Comparison of ENCODE assay signal across 10 mouse cellular contexts in genomic region chr8:111312758-111313162, GRCm38 (mm10). TPM values are rescaled to one million over a fixed set of nuclear protein-coding genes. Genes with fewer than 3 reads are reported as not detected.
DNase-seq lines count a peak whose midpoint lies in the region; ATAC-seq and TF ChIP-seq lines count a peak whose summit lies in the region.
"Had no signal": no experiment of that assay in that cellular context is flagged by ENCODE, and none has a peak within 500 bp of the region (broad histone marks: within the 10 kb centered on the region; RNA-seq: fewer than 3 reads in every experiment).

No protein-coding gene starts in this region.

- 78% methylated on average over 3 of the region's 3 CpGs for WGBS in hindbrain, postnatal 0 days
- WGBS in hindbrain, embryonic 12.5 days: 78% methylated on average over 3 of the region's 3 CpGs

- H3K4me3 ChIP-seq in hindbrain, postnatal 0 days (ENCODE audit: low read length): no peak overlapping the region
- no peak overlapping the region for H3K4me3 ChIP-seq in hindbrain, embryonic 12.5 days
- H3K4me3 ChIP-seq: embryonic facial prominence, embryonic 13.5 days; lung, embryonic 15.5 days had no signal

- H3K27me3 ChIP-seq in hindbrain, postnatal 0 days (ENCODE audit: insufficient read depth, low read length): no peaks in the 10 kb centered on the region
- no peaks in the 10 kb centered on the region for H3K27me3 ChIP-seq in hindbrain, embryonic 12.5 days
- H3K27me3 ChIP-seq: embryonic facial prominence, embryonic 13.5 days; lung, embryonic 15.5 days had no signal

- no peaks in the 10 kb centered on the region for H3K4me1 ChIP-seq in hindbrain, postnatal 0 days (ENCODE audit: insufficient read depth, low read length)
- H3K4me1 ChIP-seq in hindbrain, embryonic 12.5 days: no peaks in the 10 kb centered on the region
- H3K4me1 ChIP-seq: embryonic facial prominence, embryonic 13.5 days; lung, embryonic 15.5 days had no signal

- no peaks in the 10 kb centered on the region for H3K9me3 ChIP-seq in hindbrain, postnatal 0 days (ENCODE audit: low read length)
- no peaks in the 10 kb centered on the region for H3K9me3 ChIP-seq in hindbrain, embryonic 12.5 days (replicated peaks)
- H3K9me3 ChIP-seq: embryonic facial prominence, embryonic 13.5 days; lung, embryonic 15.5 days had no signal

- H3K4me2 ChIP-seq in hindbrain, postnatal 0 days (ENCODE audit: low read depth, low read length): no peak overlapping the region
- H3K4me2 ChIP-seq in hindbrain, embryonic 12.5 days (replicated peaks): no peak overlapping the region
- H3K4me2 ChIP-seq: embryonic facial prominence, embryonic 13.5 days; lung, embryonic 15.5 days had no signal

- DNase-seq in hindbrain, postnatal 0 days (ENCODE audit: low spot score): no peak
- peak; percentile 74 for DNase-seq in ES-CJ7 (ENCODE audit: low read depth, low spot score)
- peak; percentile 70 for DNase-seq in c-Kit-positive CD71-positive TER-119-positive erythroid progenitor cells, embryonic 14.5 days (ENCODE audit: low spot score)
- DNase-seq in kidney, adult 11 months: no peak
- no peak for DNase-seq in layer of hippocampus, adult 8-10 months (ENCODE audit: low spot score in 2 of 2)
- no peak for DNase-seq in thymus, postnatal 36 days

- ATAC-seq in hindbrain, postnatal 0 days: no peak
- ATAC-seq in hindbrain, embryonic 12.5 days (ENCODE audit: low FRiP score): no peak
- ATAC-seq in megakaryocyte progenitor cell, adult 5-6 weeks (replicated peaks; ENCODE audit: poor library complexity): peak; percentile 97

- no peak overlapping the region for H3K27ac ChIP-seq in hindbrain, postnatal 0 days
- no peak overlapping the region for H3K27ac ChIP-seq in hindbrain, embryonic 12.5 days
- H3K27ac ChIP-seq: embryonic facial prominence, embryonic 13.5 days; lung, embryonic 15.5 days had no signal

- peak; percentile 23; the same call in 1 of the 2 replicates for TF ChIP-seq CTCF in hindbrain, postnatal 0 days (IDR thresholded peaks at IDR 0.05; ENCODE audit: low read depth)

- no peaks in the 10 kb centered on the region for H3K36me3 ChIP-seq in hindbrain, postnatal 0 days (ENCODE audit: insufficient read depth, low read length)
- H3K36me3 ChIP-seq in hindbrain, embryonic 12.5 days: no peaks in the 10 kb centered on the region
- H3K36me3 ChIP-seq: embryonic facial prominence, embryonic 13.5 days; lung, embryonic 15.5 days had no signal

- H3K9ac ChIP-seq in hindbrain, postnatal 0 days (replicated peaks; ENCODE audit: low read length): no peak overlapping the region
- no peak overlapping the region for H3K9ac ChIP-seq in hindbrain, embryonic 12.5 days
- H3K9ac ChIP-seq: embryonic facial prominence, embryonic 13.5 days; lung, embryonic 15.5 days had no signal

RNA-seq across cellular contexts. Expression of gene Rfwd3, which starts 12.7 kb away (rescaled TPM):
- 21.6 and 26.6 TPM in 2 replicates for total RNA-seq in hindbrain, postnatal 0 days (2014; rRNA removed)
- polyA plus RNA-seq in hindbrain, postnatal 0 days (2015; fragmentation: Nextera tagmentation; extraction: Ambion mirVana): 14.8 and 15.4 TPM in 2 replicates
- 53.5 and 56.0 TPM in 2 replicates for polyA plus RNA-seq in hindbrain, embryonic 12.5 days (2016; fragmentation: Nextera tagmentation; extraction: Ambion mirVana)
- total RNA-seq in megakaryocyte progenitor cell, adult 5-6 weeks (2015): 59.5 and 62.3 TPM in 2 replicates
- 73.7 and 77.4 TPM in 2 replicates for total RNA-seq in megakaryocyte progenitor cell, adult 5-6 weeks (2017)
- 10 to 100 TPM; 21.7 to 24.5 (median 22.6) TPM for total RNA-seq in layer of hippocampus, adult 8-10 months (2022)

RNA-seq across cellular contexts. Expression of gene Mlkl, which starts 25.2 kb away (rescaled TPM):
- total RNA-seq in hindbrain, postnatal 0 days (2014; rRNA removed): 0.63 TPM in 1 of 2 replicates, not detected in the other
- polyA plus RNA-seq in hindbrain, postnatal 0 days (2015; fragmentation: Nextera tagmentation; extraction: Ambion mirVana): 0.60 and 0.63 TPM in 2 replicates
- 0.43 and 0.82 TPM in 2 replicates for polyA plus RNA-seq in hindbrain, embryonic 12.5 days (2016; fragmentation: Nextera tagmentation; extraction: Ambion mirVana)
- 92.8 and 93.6 TPM in 2 replicates for total RNA-seq in megakaryocyte progenitor cell, adult 5-6 weeks (2015)
- 78.9 and 88.4 TPM in 2 replicates for total RNA-seq in megakaryocyte progenitor cell, adult 5-6 weeks (2017)
- total RNA-seq in layer of hippocampus, adult 8-10 months (2022): 1 to 10 TPM in 1 of 4 experiments, under 1 TPM in 2, not detected in 1; 0.54 to 1.2 (median 0.85) TPM

RNA-seq across cellular contexts. Expression of gene Glg1, which starts 53.7 kb away (rescaled TPM):
- 37.4 and 42.7 TPM in 2 replicates for total RNA-seq in hindbrain, postnatal 0 days (2014; rRNA removed)
- polyA plus RNA-seq in hindbrain, postnatal 0 days (2015; fragmentation: Nextera tagmentation; extraction: Ambion mirVana): 50.1 and 53.8 TPM in 2 replicates
- polyA plus RNA-seq in hindbrain, embryonic 12.5 days (2016; fragmentation: Nextera tagmentation; extraction: Ambion mirVana): 104 and 109 TPM in 2 replicates
- total RNA-seq in megakaryocyte progenitor cell, adult 5-6 weeks (2015): 43.0 and 47.1 TPM in 2 replicates
- total RNA-seq in megakaryocyte progenitor cell, adult 5-6 weeks (2017): 41.0 and 46.7 TPM in 2 replicates
- total RNA-seq in layer of hippocampus, adult 8-10 months (2022): 100 to 1,000 TPM; 133 to 146 (median 138) TPM

Comparison
In these comparisons a context has a peak if more than half of its experiments do, and no peak if none do; other contexts are left out.
1. DNase-seq: peak in ES-CJ7 (single experiment) and c-Kit-positive CD71-positive TER-119-positive erythroid progenitor cells, embryonic 14.5 days (single experiment); none in hindbrain, postnatal 0 days (single experiment), kidney, adult 11 months (single experiment), layer of hippocampus, adult 8-10 months (0 of 2) and thymus, postnatal 36 days (0 of 2).
2. RNA of gene Mlkl, which starts 25.2 kb away (total RNA-seq): 78.9 to 93.6 TPM in megakaryocyte progenitor cell, adult 5-6 weeks; 0.54 to 1.2 TPM in layer of hippocampus, adult 8-10 months and 0.63 TPM in hindbrain, postnatal 0 days; every median in the first group is over 10 times any median in the second.